Mouse (Mus musculus): ENCODE results near the gene Tiam1. TPM values are rescaled to one million over a fixed set of nuclear protein-coding genes. Genes with fewer than 3 reads are reported as not detected.

Gene Tiam1
- polyA plus RNA-seq, 1 experiment from 2014 or later = 18.5 TPM

- peaks cover 8% of the 10 kb centered on the region; the same call in 1 of the 2 replicates for H3K4me1 ChIP-seq (ENCODE audit: insufficient read depth)
- 88% methylated on average over 8 of the region's 8 CpGs for WGBS
- no peaks in the 10 kb centered on the region for H3K9me3 ChIP-seq (ENCODE audit: low read depth, low read length)
- no peaks in the 10 kb centered on the region for H3K27me3 ChIP-seq (ENCODE audit: insufficient read depth, low read length)
- no peak overlapping the region for H3K27ac ChIP-seq (ENCODE audit: low read depth)
- H3K4me3 ChIP-seq (ENCODE audit: low read depth, low read length) = no peak overlapping the region
- ATAC-seq (ENCODE audit: insufficient read depth) (no peak), DNase-seq (no peak)
- H3K9ac ChIP-seq = no peak overlapping the region
- H3K36me3 ChIP-seq (ENCODE audit: insufficient read depth) = no peaks in the 10 kb centered on the region
- no peak for TF ChIP-seq CTCF (IDR thresholded peaks at IDR 0.05; ENCODE audit: low read depth)
- no peak overlapping the region for H3K4me2 ChIP-seq
These were observed 119.9 kb downstream of the Tiam1 start for GRCm38 (mm10) chr16:90023665-90024010.

- no peaks in the 10 kb centered on the region for H3K27me3 ChIP-seq (ENCODE audit: insufficient read depth, low read length)
- no peak overlapping the region for H3K4me2 ChIP-seq
- H3K9ac ChIP-seq = no peak overlapping the region
- H3K27ac ChIP-seq (ENCODE audit: low read depth) = no peak overlapping the region
- TF ChIP-seq CTCF (IDR thresholded peaks at IDR 0.05; ENCODE audit: low read depth) = no peak
- no peak overlapping the region for H3K4me3 ChIP-seq (ENCODE audit: low read depth, low read length)
- H3K4me1 ChIP-seq (ENCODE audit: insufficient read depth) = peaks cover 8% of the 10 kb centered on the region; the same call in 1 of the 2 replicates
- WGBS = 72% methylated on average over 18 of the region's 18 CpGs
- ATAC-seq (ENCODE audit: insufficient read depth) (no peak), DNase-seq (no peak)
- H3K9me3 ChIP-seq (ENCODE audit: low read depth, low read length) = no peaks in the 10 kb centered on the region
- no peaks in the 10 kb centered on the region for H3K36me3 ChIP-seq (ENCODE audit: insufficient read depth)
These were observed 120.5 kb downstream of the Tiam1 start for GRCm38 (mm10) chr16:90022932-90023664.

- Histone ChIP-seq H3K9me3 (ENCODE audit: low read depth, low read length) (peaks cover 3% of the 10 kb centered on the region; the same call in 1 of the 2 replicates), H3K36me3 (ENCODE audit: insufficient read depth) (no peaks in the 10 kb centered on the region), H3K27me3 (ENCODE audit: insufficient read depth, low read length) (no peaks in the 10 kb centered on the region), H3K9ac (no peak overlapping the region), H3K4me2 (no peak overlapping the region), H3K27ac (ENCODE audit: low read depth) (no peak overlapping the region), H3K4me3 (ENCODE audit: low read depth, low read length) (no peak overlapping the region), H3K4me1 (ENCODE audit: insufficient read depth) (peaks cover 21% of the 10 kb centered on the region; the same call in 1 of the 2 replicates)
- DNase-seq (peak; percentile 65), ATAC-seq (ENCODE audit: insufficient read depth) (peak; percentile 28; the same call in 1 of the 2 replicates)
- TF ChIP-seq CTCF (IDR thresholded peaks at IDR 0.05; ENCODE audit: low read depth) = no peak
- 21% methylated on average over 4 of the region's 4 CpGs for WGBS
These were observed 127.5 kb downstream of the Tiam1 start for GRCm38 (mm10) chr16:90016046-90016445.

- Histone ChIP-seq H3K36me3 (ENCODE audit: insufficient read depth) (no peaks in the 10 kb centered on the region), H3K9me3 (ENCODE audit: low read depth, low read length) (peaks cover 3% of the 10 kb centered on the region; the same call in 1 of the 2 replicates), H3K4me1 (ENCODE audit: insufficient read depth) (peaks cover 18% of the 10 kb centered on the region; the same call in 1 of the 2 replicates), H3K27me3 (ENCODE audit: insufficient read depth, low read length) (no peaks in the 10 kb centered on the region), H3K9ac (no peak overlapping the region), H3K4me2 (no peak overlapping the region), H3K27ac (ENCODE audit: low read depth) (no peak overlapping the region), H3K4me3 (ENCODE audit: low read depth, low read length) (no peak overlapping the region)
- 49% methylated on average over 9 of the region's 9 CpGs for WGBS
- no peak for TF ChIP-seq CTCF (IDR thresholded peaks at IDR 0.05; ENCODE audit: low read depth)
- DNase-seq (peak; percentile 58), ATAC-seq (ENCODE audit: insufficient read depth) (peak; percentile 59)
These were observed 129.0 kb downstream of the Tiam1 start for GRCm38 (mm10) chr16:90014596-90014995.

GRCm38 (mm10) chr16:90011521-90012181 lies 131.9 kb downstream of the Tiam1 start:
- no peak overlapping the region for H3K4me3 ChIP-seq (ENCODE audit: low read depth, low read length)

GRCm38 (mm10) chr16:90008504-90008903 lies 135.1 kb downstream of the Tiam1 start:
- peaks cover 3% of the 10 kb centered on the region; the same call in 1 of the 2 replicates for H3K9me3 ChIP-seq (ENCODE audit: low read depth, low read length)
- no peaks in the 10 kb centered on the region for H3K36me3 ChIP-seq (ENCODE audit: insufficient read depth)
- H3K4me2 ChIP-seq = no peak overlapping the region
- H3K9ac ChIP-seq = no peak overlapping the region
- no peak overlapping the region for H3K27ac ChIP-seq (ENCODE audit: low read depth)
- no peak overlapping the region for H3K4me3 ChIP-seq (ENCODE audit: low read depth, low read length)
- DNase-seq = no peak
- peak; percentile 18; the same call in 1 of the 2 replicates for TF ChIP-seq CTCF (IDR thresholded peaks at IDR 0.05; ENCODE audit: low read depth)
- no peaks in the 10 kb centered on the region for H3K27me3 ChIP-seq (ENCODE audit: insufficient read depth, low read length)
- 0 out of 2 replicates have a peak, but pooled peaks have one; percentile 21 for ATAC-seq (ENCODE audit: insufficient read depth)
- WGBS = 79% methylated on average over 6 of the region's 6 CpGs
- H3K4me1 ChIP-seq (ENCODE audit: insufficient read depth) = no peaks in the 10 kb centered on the region

More at GRCm38 (mm10) chr16:90011521-90012181, 131.9 kb downstream of the Tiam1 start:
- H3K9me3 ChIP-seq (ENCODE audit: low read depth, low read length) = peaks cover 3% of the 10 kb centered on the region; the same call in 1 of the 2 replicates
- no peak overlapping the region for H3K9ac ChIP-seq
- peaks cover 17% of the 10 kb centered on the region; the same call in 1 of the 2 replicates for H3K4me1 ChIP-seq (ENCODE audit: insufficient read depth)
- ATAC-seq (ENCODE audit: insufficient read depth) (no peak), DNase-seq (no peak)
- H3K36me3 ChIP-seq (ENCODE audit: insufficient read depth) = no peaks in the 10 kb centered on the region
- no peak overlapping the region for H3K4me2 ChIP-seq
- TF ChIP-seq CTCF (IDR thresholded peaks at IDR 0.05; ENCODE audit: low read depth) = no peak
- WGBS = 76% methylated on average over 32 of the region's 32 CpGs
- no peaks in the 10 kb centered on the region for H3K27me3 ChIP-seq (ENCODE audit: insufficient read depth, low read length)
- no peak overlapping the region for H3K27ac ChIP-seq (ENCODE audit: low read depth)

- ATAC-seq (ENCODE audit: insufficient read depth) (no peak), DNase-seq (no peak)
- Histone ChIP-seq H3K9me3 (ENCODE audit: low read depth, low read length) (peaks cover 3% of the 10 kb centered on the region; the same call in 1 of the 2 replicates), H3K9ac (no peak overlapping the region), H3K4me3 (ENCODE audit: low read depth, low read length) (no peak overlapping the region), H3K27ac (ENCODE audit: low read depth) (no peak overlapping the region; the same call in 1 of the 2 replicates), H3K36me3 (ENCODE audit: insufficient read depth) (no peaks in the 10 kb centered on the region), H3K27me3 (ENCODE audit: insufficient read depth, low read length) (no peaks in the 10 kb centered on the region), H3K4me2 (no peak overlapping the region), H3K4me1 (ENCODE audit: insufficient read depth) (no peaks in the 10 kb centered on the region)
- TF ChIP-seq CTCF (IDR thresholded peaks at IDR 0.05; ENCODE audit: low read depth) = no peak
- WGBS = 73% methylated on average over 13 of the region's 13 CpGs
These were observed 136.1 kb downstream of the Tiam1 start for GRCm38 (mm10) chr16:90007391-90007977.

All from lung, embryonic 14.5 days (tissue).